Mouse (Mus musculus) cerebellum, adult 18-20 months (tissue): ENCODE data around the gene Mep1a.

Source experiments
- DNase-seq, 2 experiments: peaks; one replicate each; pipeline ENCODE4 v3.0.0; 2021

Gene Mep1a

DNA sequence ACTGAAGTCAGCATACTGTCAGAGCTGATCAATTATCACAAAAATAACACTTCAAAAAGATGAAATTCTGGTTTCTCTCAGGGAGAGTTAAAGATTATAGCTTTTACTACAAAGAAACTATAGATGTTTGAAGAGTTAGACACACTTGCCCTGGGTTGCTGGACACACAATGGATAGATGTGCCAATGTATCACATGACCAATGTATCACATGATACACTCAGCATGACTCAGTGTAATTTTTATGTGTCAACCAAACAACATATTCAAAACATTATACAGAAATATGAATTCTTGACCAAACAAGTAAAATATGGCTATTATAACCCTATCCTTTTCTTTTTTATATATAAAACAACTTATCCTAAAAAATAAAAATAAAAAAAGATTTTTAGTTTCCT, 25.0 kb downstream of the Mep1a start:
- DNase-seq = no peak

DNA sequence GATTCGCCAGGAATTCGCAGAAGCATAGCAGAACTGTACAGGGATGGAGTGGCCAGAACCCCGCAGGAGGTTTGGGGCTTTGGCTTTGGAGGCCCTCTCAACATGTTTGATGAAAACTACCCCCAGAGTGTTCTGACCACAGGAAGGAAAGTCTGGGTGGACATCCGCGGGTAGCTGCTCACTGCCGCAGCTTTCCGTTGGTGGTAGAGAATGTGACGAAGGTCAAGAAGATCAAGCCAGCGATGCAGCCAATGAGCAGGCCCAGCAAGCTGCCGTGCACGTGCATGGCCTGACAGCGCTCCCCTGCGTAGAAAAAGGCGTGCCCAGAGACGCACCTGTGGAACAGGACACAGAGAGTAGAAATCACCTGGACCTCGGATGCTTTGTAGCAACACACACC, 27.8 kb downstream of the Mep1a start:
- DNase-seq = no peak

DNA sequence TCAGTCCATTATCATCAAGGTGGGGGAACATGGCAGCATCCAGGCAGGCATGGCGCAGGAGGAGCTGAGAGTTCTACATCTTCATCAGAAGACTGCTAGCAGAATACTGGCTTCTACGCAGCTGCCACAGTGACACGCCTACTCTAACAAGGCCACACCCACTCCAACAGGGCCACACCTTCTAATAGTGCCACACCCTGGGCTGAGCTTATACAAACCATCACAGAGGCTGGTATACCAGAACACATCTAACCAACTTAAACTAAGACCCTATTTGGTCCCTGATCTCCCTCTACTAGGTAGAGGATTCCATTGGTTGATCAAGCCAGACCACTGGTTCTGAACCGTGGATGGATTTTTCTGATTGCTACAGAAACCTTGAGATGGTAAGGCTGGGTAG, 30.1 kb downstream of the Mep1a start:
- no peak for DNase-seq

DNA sequence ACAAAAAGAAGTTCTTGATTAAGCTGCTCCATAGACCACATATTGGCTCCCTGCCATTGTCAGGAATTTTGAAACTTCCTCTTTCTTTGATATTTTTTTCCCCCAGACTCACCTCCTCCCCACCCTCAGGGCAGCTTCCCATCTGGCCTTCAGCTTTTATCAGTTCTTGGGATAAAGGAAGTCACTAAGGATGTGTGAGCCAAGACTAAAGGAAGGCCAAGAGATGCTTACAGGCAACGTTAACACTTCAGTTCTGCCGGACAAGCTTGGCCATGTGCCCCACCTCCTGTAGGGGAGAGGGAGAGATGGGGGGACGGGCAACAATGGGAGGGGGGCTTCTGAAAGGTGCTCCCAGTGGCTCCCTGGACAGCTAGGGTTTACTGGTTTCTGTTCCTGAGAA, 32.6 kb downstream of the Mep1a start:
- no peak for DNase-seq

DNA sequence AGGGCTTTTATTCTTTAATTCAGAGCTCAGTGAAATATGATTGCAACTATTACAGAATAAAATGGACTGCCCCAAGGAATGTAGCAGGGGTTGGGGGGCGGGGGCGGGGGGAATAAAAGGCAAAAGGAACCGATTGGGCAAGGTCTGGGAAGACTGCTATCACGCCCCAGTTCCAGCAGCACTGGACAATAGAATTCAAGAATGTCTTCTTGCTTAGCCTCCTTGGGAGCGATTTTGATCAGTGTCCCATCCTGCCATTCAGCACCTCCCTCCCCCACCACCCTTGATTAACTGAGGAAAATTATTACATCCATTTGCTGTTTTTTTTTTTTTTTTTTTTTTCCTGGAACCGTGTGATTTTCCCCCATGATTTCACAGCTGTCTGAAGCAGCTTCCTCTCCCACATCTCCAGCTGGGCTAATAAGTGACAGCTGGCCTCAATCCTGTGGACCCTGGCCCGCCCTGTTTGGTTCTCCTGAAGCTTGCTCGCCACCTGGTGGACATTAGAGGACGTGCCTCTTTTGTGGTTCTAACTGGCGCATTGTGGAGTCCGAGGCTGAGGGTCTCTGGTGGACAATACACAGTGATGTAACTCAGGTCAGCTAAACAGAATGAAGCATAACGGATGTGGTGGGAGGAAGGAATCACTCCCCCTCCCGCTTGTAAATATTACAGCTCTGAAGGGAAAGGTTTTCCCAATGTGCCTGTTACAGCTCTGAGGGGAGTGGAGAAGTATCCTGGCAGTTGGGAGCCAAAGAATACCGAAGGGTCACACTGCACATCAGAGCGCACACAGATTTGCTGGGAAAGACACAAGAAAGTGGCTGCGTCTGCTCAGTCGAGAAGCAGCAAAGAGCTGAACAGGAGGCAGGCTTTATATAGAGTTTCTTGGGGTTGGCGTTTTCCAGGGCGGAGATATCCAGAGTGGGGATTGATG, 42.1 kb downstream of the Mep1a start:
- DNase-seq = peak; percentile 41 to 49

DNA sequence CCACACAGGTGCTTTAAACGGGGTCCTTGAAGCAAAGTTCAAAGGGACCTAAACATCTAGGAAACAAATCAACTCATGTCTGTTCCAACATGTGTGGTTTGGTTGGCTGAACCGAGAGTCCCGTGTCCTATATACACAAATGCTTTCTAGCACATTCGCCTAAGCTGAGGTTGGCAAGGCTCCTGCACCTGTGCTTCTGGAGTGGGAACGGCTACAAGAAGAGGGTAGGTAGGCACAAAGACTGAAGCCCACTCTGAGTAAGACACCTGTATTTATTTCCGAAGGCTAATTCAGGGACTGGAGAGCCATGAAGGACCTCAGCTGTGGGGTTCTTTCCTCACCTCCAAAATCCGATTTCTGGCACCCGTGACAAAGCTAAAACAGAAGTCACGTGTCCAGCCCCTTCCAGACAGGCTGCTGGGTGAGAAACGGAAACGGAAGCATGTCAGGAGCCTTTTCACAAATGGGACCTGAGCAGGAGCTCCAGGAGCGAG, 42.8 kb downstream of the Mep1a start:
- no peak for DNase-seq

DNA sequence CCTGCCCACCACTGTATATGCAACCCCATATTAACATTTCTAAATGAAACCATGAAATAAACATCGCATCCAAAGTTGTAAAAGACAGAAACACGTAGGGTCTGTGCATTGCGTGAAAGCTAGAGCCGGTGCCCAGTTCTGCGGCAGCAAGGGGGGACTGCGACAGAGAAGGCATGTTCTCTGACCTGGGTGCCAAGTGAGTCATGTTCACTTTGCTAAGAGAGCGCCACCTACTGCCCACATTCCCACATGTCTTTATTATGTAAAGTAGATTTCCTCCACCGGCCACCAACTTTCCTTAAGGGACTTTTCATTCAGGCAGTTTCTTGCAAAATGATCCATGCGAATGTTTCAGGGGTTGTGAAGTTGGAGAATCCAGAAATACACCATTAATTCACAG, 44.0 kb downstream of the Mep1a start:
- peak; percentile 51 to 64 for DNase-seq

DNA sequence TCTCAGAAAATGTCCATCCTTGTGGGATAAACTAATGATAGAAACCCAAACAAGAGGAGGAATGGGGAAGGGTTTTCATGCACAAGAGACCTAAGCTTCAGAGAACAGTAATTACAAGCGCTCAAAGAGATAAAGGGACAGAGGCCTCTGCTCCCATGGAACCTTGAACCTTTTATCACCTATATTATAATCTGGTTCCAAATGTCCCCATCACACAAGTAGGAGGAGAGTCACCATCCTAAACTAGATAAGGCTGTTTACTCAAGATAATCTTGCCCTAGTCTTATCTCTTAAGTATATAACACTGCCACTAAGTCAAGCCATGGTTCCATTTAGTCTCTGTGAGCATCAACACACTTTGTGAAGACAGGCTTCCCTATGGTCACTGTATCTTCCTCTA, 51.4 kb downstream of the Mep1a start:
- DNase-seq = no peak

DNA sequence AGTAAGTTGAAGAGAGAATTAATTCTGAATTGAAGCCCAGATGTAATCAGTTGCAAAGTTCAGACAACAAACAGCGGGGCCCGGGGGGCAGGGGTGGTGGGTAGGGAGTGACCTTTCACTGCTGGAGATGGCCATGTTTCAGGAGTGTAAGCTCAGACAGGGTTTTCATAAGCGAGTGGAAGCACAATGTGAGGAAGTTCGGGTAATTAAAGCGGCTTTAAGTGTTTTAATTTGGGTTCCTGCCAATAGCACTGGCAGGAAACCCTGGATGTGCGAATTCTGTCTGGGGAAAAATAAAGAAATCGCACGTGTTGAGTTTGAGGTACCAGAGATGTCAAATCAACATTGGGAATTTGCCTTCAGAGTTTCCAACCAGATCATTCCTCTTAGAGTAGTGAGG, 68.1 kb downstream of the Mep1a start:
- DNase-seq = no peak

DNA sequence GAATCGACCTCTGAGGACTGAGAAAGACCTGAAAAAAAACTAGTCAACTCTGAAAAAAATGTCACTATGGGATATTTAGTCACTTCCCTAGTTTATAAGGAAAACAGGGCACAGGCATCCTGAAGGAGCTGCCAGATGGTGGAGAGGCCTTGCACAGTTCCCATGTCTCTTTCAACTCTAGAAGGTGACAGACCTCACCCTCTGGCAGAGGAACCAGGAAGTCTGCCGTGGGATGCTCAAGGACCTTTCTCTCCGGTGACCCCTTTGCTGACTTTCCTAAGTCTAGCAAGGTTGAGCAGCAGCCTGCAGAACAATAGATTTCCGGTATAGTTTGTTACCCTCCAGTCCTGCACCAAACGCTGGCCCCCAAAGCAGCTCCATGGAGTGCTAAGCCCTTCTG, 70.9 kb downstream of the Mep1a start:
- no peak for DNase-seq
